Mouse (Mus musculus) liver, postnatal 0 days (tissue): ENCODE results near the gene Sik2.

ENCODE experiments used
- CTCF ChIP-seq: sonication (generic); IDR thresholded peaks from 2 replicates; pipeline ENCODE4 v1.5.1; 2016; ENCODE audit warnings: antibody characterized with exemption, low read depth
- EP300 ChIP-seq: IDR thresholded peaks from 2 replicates; pipeline ENCODE4 v1.6.1; 2016; ENCODE audit warnings: antibody characterized with exemption, low read depth, mild to moderate bottlenecking

- TF ChIP-seq CTCF (no peak), EP300 (no peak)
Observed at GRCm38 (mm10) chr9:50863824-50864223, 145.0 kb downstream of the Sik2 start.
